Mouse (Mus musculus) G1E-ER4 (cell line): ENCODE results near the gene Fam50b. TPM values are rescaled to one million over a fixed set of nuclear protein-coding genes. Genes with fewer than 3 reads are reported as not detected.

ENCODE experiments used
- GATA1 ChIP-seq: IDR thresholded peaks from one replicate; pipeline ENCODE4 v1.8.0; 2012; ENCODE audit warnings: low read length, inconsistent platforms
- polyA plus RNA-seq: library from polyadenylated mRNA; stranded (reverse); fragments of >175 nt; gene quantifications from 2 replicates; pipeline ENCODE4 v1.2.3, GENCODE M21; 2012

Fam50b gene
- polyA plus RNA-seq, 1 experiment: 0.12 TPM

- TF ChIP-seq GATA1: no peak
These were observed 31.9 kb downstream of the Fam50b start for GRCm38 (mm10) chr13:34766572-34766971.

GRCm38 (mm10) chr13:34767527-34768292, 33.1 kb downstream of the Fam50b start:
- TF ChIP-seq GATA1: no peak

- TF ChIP-seq GATA1: no peak
These were observed 42.1 kb downstream of the Fam50b start for GRCm38 (mm10) chr13:34776767-34777166.

- TF ChIP-seq GATA1: no peak
These were observed 46.4 kb downstream of the Fam50b start for GRCm38 (mm10) chr13:34780856-34781610.

- TF ChIP-seq GATA1: no peak
These were observed 47.0 kb downstream of the Fam50b start for GRCm38 (mm10) chr13:34781611-34782009.

- TF ChIP-seq GATA1: no peak
These were observed 50.2 kb downstream of the Fam50b start for GRCm38 (mm10) chr13:34784818-34785217.

- no peak for TF ChIP-seq GATA1
These were observed 52.0 kb downstream of the Fam50b start for GRCm38 (mm10) chr13:34786634-34787033.

GRCm38 (mm10) chr13:34787546-34787945, 52.9 kb downstream of the Fam50b start:
- TF ChIP-seq GATA1: no peak

GRCm38 (mm10) chr13:34789176-34789818, 54.6 kb downstream of the Fam50b start:
- TF ChIP-seq GATA1: no peak

- TF ChIP-seq GATA1: no peak
These were observed 58.4 kb downstream of the Fam50b start for GRCm38 (mm10) chr13:34793066-34793465.

GRCm38 (mm10) chr13:34793816-34794215, 59.2 kb downstream of the Fam50b start:
- no peak for TF ChIP-seq GATA1

GRCm38 (mm10) chr13:34794426-34794825, 59.8 kb downstream of the Fam50b start:
- no peak for TF ChIP-seq GATA1

Other genes starting within 250 kb of the Fam50b start
- not detected in 2 replicates for gene Pxdc1, start 81.4 kb upstream of the Fam50b start, polyA plus RNA-seq
- gene Prpf4b, start 140.5 kb downstream of the Fam50b start, polyA plus RNA-seq: 22.7 and 37.2 TPM in 2 replicates
- gene Fam217a, start 189.5 kb downstream of the Fam50b start, polyA plus RNA-seq: not detected in 2 replicates
- gene 4933417A18Rik, start 189.6 kb downstream of the Fam50b start, polyA plus RNA-seq: not detected in 2 replicates
- gene Eci3, start 229.0 kb downstream of the Fam50b start, polyA plus RNA-seq: not detected in 2 replicates